Mouse (Mus musculus): ENCODE data around the gene Pdap1.
"Not testable (repeated sequence)": the region's sequence is repeated elsewhere in the genome, so short reads cannot be mapped to it uniquely, and the experiment has no call there.

- TF ChIP-seq CTCF (IDR thresholded peaks at IDR 0.05; ENCODE audit: low read depth, low read length); POLR2A (IDR thresholded peaks at IDR 0.05; ENCODE audit: extremely low read depth, insufficient read depth, low read length): not testable (repeated sequence)
Measured at GRCm38 (mm10) chr5:145133275-145133674, 6.8 kb downstream of the Pdap1 start.
